Mouse (Mus musculus) G1E (cell line): ENCODE results near the gene Rrp8.

Experiments used
- CTCF ChIP-seq: IDR thresholded peaks from 2 replicates; pipeline ENCODE4 v1.5.1; 2012; ENCODE audit warnings: low read depth, low read length, inconsistent platforms, mixed read lengths
- GATA1 ChIP-seq: IDR thresholded peaks from 2 replicates; pipeline ENCODE4 v1.6.1; 2012; ENCODE audit warnings: borderline replicate concordance, low read length, inconsistent platforms, mixed read lengths
- GATA2 ChIP-seq: IDR thresholded peaks from 2 replicates; pipeline ENCODE4 v1.6.1; 2012; ENCODE audit warnings: low read depth, low read length, inconsistent platforms, borderline replicate concordance
- POLR2AphosphoS5 ChIP-seq: IDR thresholded peaks from 2 replicates; pipeline ENCODE4 v1.6.1; 2012; ENCODE audit warnings: low read depth, low read length, inconsistent platforms; ENCODE audit not compliant: insufficient replicate concordance
- TAL1 ChIP-seq: conservative IDR thresholded peaks from 2 replicates; pipeline ENCODE4 v1.6.1; 2012; ENCODE audit warnings: low read depth, low read length, inconsistent platforms, mixed read lengths

GRCm38 (mm10) chr7:105703184-105703583 lies 34.0 kb downstream of the Rrp8 start:
- TF ChIP-seq GATA1 (no peak), CTCF (no peak), POLR2AphosphoS5 (no peak), TAL1 (no peak), GATA2 (no peak)
